Mouse (Mus musculus) lung, postnatal 4 days (tissue): ENCODE measurements around the gene Olfr585.

Experiments
- DNase-seq, 2 experiments: peaks; one replicate each; pipeline ENCODE4 v3.0.0; 2021

The Olfr585 gene

GRCm38 (mm10) chr7:103097420-103097819, at the start of gene Olfr585:
Gene Olfr585, plus strand, starts transcription at chr7:103097720.
- no peak for DNase-seq

DNA sequence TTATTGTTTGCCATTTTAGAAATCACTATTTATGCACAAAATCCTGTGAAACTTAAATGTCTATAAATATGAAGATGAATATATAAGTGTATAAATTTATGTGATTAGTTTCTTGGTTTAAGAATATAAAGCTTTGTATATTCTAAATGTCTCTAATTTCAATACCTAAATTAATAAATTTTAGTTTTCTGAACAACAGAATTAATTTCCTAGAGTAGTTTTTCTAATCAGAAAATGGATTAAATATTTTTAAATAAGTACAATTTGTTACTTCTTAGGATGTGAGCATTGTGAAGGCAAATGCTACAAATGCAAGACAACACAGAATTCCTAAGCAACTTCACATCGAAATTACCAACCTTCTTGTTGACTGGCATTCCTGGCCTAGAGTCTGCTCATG, 46.5 kb upstream of the Olfr585 start, which contains the start of gene Olfr583:
Olfr583 (plus strand) TSS at position 301 of the 400 bp plus-strand sequence.
- no peak for DNase-seq

DNA sequence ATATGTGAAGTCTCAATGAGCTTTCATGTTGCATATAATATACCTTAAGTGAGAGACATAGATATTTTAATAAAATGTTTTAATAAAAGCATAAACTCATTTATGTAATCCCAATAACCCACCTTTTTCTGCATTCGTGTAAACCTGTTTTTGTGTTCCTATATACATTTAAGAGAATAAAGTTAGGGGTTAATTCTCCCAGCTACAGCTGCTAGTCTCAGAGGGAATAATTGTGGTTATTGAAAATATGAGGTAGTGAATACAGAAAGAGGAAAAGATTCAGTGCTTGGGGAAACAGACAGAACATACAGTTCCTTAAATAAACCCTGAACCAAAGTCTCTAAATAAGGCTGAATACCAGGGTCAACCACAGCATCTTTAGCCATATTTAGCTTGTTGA, 15.9 kb upstream of the Olfr585 start, which contains the start of gene Olfr584:
Olfr584 (plus strand) TSS at position 301 of the 400 bp plus-strand sequence.
- no peak for DNase-seq

DNA sequence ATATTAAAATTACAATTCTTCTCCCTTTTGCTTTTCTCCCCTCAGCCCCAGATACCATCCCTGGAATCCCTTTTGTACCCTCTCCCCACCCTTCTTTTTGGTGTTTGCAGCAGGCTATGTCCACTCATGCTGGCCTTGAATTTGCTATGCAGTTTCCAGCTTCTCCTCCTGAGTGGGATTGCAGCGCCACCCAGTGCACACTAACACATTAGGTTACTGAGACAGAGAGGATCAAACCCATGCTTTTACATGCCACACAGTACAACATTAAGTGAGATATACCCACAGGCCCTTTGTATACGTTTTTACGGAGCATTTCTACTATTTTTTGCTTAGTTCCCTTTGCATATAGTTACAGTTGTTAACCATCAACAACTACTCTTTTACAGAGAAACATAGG, 21.9 kb downstream of the Olfr585 start:
- no peak for DNase-seq

DNA sequence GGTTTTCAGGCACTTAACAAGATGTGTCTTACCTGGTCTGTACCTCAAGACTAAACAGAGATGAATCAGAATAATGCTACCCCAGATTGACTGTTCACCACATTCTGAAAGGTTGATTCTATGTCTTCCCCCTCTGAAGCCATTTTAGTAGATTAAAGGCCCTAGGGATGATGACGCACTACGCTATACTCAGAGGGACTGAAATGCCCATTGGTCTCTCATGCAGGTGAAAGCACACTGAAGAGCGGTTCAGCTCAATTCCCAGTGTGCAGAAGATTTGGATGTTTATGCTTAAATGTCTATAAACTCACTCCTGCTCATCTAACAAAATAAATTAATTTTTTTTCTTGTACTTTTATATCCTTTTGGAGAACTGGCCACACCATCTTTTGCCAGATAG, 28.0 kb downstream of the Olfr585 start, which contains the start of gene Olfr586:
Olfr586 (minus strand) TSS at position 101 of the 400 bp plus-strand sequence.
- DNase-seq: no peak

GRCm38 (mm10) chr7:103140579-103140978, 43.1 kb downstream of the Olfr585 start, which contains the start of gene Olfr588-ps1:
Gene Olfr588-ps1, plus strand, starts transcription at chr7:103140879.
- no peak for DNase-seq
